Mouse (Mus musculus) brain, adult 2 months (tissue): Measurements from ENCODE around the gene Olfr1138.

ENCODE experiments used
- DNase-seq: peaks from one replicate; pipeline ENCODE4 v3.0.0; 2011; ENCODE audit warnings: low read depth, low spot score

Gene Olfr1138

DNA sequence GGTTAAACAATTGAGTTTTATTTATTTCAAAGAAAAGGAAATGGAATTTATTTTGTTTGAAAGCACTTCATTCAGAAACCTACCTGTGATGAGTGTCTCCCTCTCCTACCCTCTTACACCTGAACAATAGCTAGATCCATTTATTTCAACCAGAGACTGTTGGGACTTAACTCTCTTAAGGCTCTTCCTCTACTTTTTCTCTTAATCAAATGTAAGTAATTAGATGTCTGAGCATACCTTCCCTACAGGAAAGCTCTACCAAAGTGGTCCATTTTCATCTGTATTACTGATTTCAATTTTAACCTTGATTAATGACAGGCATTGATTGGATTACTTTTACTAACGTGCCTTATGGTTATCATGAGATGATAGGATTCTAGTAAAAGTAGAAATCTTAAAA is at the start of gene Olfr1138:
Gene Olfr1138 (minus strand): TSS at position 101 of the 400 bp plus-strand sequence.
- DNase-seq = no peak

DNA sequence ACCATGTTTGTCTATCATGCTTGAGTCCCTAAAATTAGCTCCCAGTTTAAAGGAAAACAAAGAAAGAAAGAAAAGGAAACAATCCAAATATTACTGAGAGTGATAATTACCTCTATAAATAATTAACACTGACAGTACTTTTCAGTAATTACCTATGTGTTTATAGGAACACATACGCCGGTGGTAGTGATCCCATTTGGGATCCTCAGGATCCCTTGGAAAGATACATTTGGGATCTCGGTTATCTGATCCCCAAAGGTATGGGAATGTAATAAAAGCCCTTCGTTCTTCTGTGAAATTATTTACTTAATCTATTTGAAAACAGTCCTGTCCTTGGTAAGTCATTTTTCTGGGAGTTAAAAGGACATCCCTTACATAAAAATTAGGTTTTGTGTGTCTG is 39.4 kb upstream of the Olfr1138 start, which contains the start of gene Olfr152:
Gene Olfr152 (plus strand): TSS at position 301 of the 400 bp plus-strand sequence.
- DNase-seq = no peak

DNA sequence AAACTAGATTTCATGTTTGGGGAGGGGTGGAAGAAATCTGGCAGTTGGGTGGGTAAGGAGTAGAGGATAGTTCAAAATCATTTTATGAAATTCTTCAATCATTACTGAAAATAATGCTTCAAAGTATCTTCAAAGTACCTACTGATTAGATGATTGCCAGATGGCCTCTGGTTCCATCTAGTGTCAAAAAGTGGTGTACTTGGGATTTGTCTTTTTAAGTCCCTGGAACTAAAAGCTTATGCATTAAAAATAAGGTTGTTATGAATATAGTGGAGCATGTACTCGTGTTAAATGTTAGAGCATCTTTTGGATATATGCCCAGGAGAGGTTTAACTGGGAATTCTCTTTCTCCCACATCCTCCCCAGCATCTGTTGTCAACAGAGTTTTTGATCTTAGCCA is 36.4 kb upstream of the Olfr1138 start:
- DNase-seq = peak; percentile 43

DNA sequence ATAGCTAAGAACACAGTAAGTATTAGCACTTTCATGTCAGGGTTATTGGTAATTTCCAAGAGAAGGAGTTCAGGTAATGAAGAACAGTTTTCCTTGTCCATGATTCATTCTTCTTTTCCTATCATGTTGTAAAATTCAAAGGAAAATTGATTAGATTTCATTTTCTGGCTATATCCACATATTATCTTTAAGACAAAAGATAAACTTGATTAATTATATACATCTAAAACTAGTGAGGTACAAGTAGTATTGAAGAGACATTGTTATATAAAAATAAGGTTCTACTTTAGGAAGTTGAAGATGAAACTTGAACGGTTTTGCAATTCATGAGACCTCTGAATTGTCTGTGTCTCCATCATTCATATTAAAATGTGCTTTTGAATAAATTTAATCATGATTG is 14.1 kb upstream of the Olfr1138 start, which contains the start of gene Olfr1141:
Gene Olfr1141 (minus strand): TSS at position 101 of the 400 bp plus-strand sequence.
- no peak for DNase-seq

DNA sequence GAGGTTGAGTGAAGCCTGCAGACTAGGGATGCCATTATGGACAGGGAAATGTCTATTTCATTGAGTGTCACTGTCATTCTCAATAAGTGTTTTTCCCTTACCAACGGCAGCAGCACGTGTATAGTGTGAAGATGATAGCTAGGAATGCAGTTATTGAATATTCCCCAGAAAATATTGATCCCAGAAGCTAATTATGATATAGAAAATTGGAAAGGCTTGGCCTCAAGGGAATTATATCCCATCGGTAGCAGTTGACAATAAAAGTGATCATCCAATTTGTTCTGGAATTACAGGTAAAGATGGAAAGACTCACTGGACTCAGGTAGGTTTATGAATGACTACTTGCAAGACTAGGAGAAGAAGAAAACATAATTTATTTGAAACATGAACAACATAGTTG is 3.7 kb upstream of the Olfr1138 start, which contains the start of gene Olfr1140:
Gene Olfr1140 (plus strand): TSS at position 301 of the 400 bp plus-strand sequence.
- no peak for DNase-seq

DNA sequence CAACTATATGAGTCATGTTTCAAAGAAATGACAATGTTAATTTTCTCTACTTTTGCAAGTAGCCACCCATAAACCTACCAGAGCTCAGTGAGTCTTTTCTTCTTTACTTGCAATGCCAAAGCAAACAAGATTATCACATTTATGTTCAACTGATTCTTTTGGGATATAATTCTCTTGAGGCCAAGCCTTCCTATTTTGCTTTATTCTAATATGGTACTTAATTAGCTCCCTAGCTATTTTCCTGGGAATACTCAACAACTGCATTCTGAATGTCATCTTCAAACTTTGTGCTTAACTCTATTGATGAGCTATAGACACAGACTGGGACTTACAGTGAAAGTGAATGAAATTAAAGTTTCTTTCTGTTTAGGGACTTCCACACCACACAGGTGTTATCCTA is 26.7 kb downstream of the Olfr1138 start, which contains the start of gene Olfr1137:
Gene Olfr1137 (minus strand): TSS at position 101 of the 400 bp plus-strand sequence.
- no peak for DNase-seq

DNA sequence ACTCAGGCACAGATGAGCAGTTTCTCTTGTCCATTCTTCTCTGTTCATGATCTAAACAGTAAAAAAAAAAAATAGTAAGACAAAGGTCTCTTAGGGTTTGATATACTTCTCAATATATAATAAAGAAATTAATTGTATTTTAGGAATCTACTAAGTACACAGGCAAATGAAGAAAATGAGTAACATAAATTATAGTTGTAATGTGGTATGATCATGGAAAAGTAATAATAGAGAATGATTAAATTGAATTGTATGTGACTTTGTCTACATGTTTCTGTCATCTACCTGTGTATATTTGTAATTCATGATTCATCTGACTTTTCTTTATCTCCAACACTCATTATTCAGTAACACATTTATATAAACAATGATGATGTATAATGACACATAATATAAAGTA is 45.9 kb downstream of the Olfr1138 start, which contains the start of gene Olfr1136:
Gene Olfr1136 (minus strand): TSS at position 101 of the 400 bp plus-strand sequence.
- no peak for DNase-seq
